Mouse (Mus musculus) ES-E14 (cell line): Measurements from ENCODE around the gene Fmr1. TPM values are rescaled to one million over a fixed set of nuclear protein-coding genes. Genes with fewer than 3 reads are reported as not detected.

Experiments used
- DNase-seq: peaks from one replicate; pipeline ENCODE4 v3.0.0-alpha.2; 2013; ENCODE audit warnings: low read depth, low spot score
- H3K27ac ChIP-seq: 2 replicates; pipeline ENCODE4 v1.5.1; 2012; ENCODE audit warnings: low read depth, mild to moderate bottlenecking, low read length, moderate library complexity, mixed read lengths; ENCODE audit not compliant: poor library complexity, insufficient read depth, severe bottlenecking
- H3K36me3 ChIP-seq: 2 replicates; pipeline ENCODE4 v1.6.1; 2012; ENCODE audit warnings: mild to moderate bottlenecking, low read length, moderate library complexity, mixed read lengths; ENCODE audit not compliant: control insufficient read depth, poor library complexity, insufficient read depth, severe bottlenecking
- H3K4me1 ChIP-seq, 2 experiments: fragments of 150-350 bp in 1 of 2; sonication (generic) in 1 of 2; 2 replicates each; pipeline ENCODE4 v1.6.1; 2012; ENCODE audit warnings: low read length in 2 of 2, mild to moderate bottlenecking in 1 of 2, mixed read lengths in 1 of 2; ENCODE audit not compliant: control insufficient read depth in 2 of 2, insufficient read depth in 2 of 2, poor library complexity in 1 of 2
- H3K4me3 ChIP-seq, 2 experiments: fragments of 150-350 bp in 1 of 2; sonication (generic) in 1 of 2; 2 replicates each; pipeline ENCODE4 v1.5.1; 2012; ENCODE audit warnings: low read length in 2 of 2, low read depth in 1 of 2, mild to moderate bottlenecking in 1 of 2, mixed read lengths in 1 of 2; ENCODE audit not compliant: insufficient read depth in 1 of 2, poor library complexity in 1 of 2, severe bottlenecking in 1 of 2
- H3K9ac ChIP-seq: 2 replicates; pipeline ENCODE4 v1.6.1; 2012; ENCODE audit warnings: low read depth, mild to moderate bottlenecking, low read length, mixed read lengths; ENCODE audit not compliant: poor library complexity, insufficient read depth, severe bottlenecking
- H3K9me3 ChIP-seq: fragments of 150-350 bp; sonication (generic); 2 replicates; pipeline ENCODE4 v1.6.1; 2012; ENCODE audit warnings: low read depth, mild to moderate bottlenecking, low read length; ENCODE audit not compliant: control insufficient read depth, insufficient read depth
- CHD2 ChIP-seq: IDR thresholded peaks from 2 replicates; pipeline ENCODE4 v1.6.1; 2014; ENCODE audit warnings: mild to moderate bottlenecking, low read depth, low read length, inconsistent platforms
- HCFC1 ChIP-seq: IDR thresholded peaks from 2 replicates; pipeline ENCODE4 v1.6.1; 2012; ENCODE audit warnings: low read length, inconsistent platforms, borderline replicate concordance; ENCODE audit not compliant: insufficient read depth
- MAFK ChIP-seq: IDR thresholded peaks from 2 replicates; pipeline ENCODE4 v1.6.1; 2014; ENCODE audit warnings: mild to moderate bottlenecking, low read depth, low read length, inconsistent platforms; ENCODE audit not compliant: insufficient read depth
- ZC3H11A ChIP-seq: IDR thresholded peaks from 2 replicates; pipeline ENCODE4 v1.6.1; 2012; ENCODE audit warnings: low read depth, mild to moderate bottlenecking, inconsistent platforms, low read length, borderline replicate concordance
- ZNF384 ChIP-seq: IDR thresholded peaks from 2 replicates; pipeline ENCODE4 v1.6.1; 2012; ENCODE audit warnings: low read depth, low read length, inconsistent platforms
- in situ Hi-C, 2 experiments: fragments of 600-800 bp; cut with MboI; formaldehyde crosslinking; loops; one replicate each; pipeline ENCODE4 v1.15.1; 2025; ENCODE audit warnings: low sequenced_read_pairs in 2 of 2, inconsistent platforms in 1 of 2; ENCODE audit not compliant: unreplicated experiment in 2 of 2
- total RNA-seq: library from RNA; depleted of rRNA; stranded (reverse); fragments of 300-350 nt; gene quantifications from 2 replicates; pipeline ENCODE4 v1.2.3, GENCODE M21; 2012; rRNA removed

The Fmr1 gene
- 31.5 and 38.5 TPM in 2 replicates for total RNA-seq

- H3K9me3 ChIP-seq: no peaks in the 10 kb centered on the region
- in situ Hi-C loops: no loop called here
- H3K27ac ChIP-seq: peak within 1 kb of the TSS; percentile 81
- H3K4me1 ChIP-seq: peaks cover 0 to 2% of the 10 kb centered on the region in 2 experiments; a peak in 1 of 4 replicates
- no peaks in the 10 kb centered on the region for H3K36me3 ChIP-seq
- H3K9ac ChIP-seq: peak within 1 kb of the TSS; percentile 85
- peak within 1 kb of the TSS; percentile 79 to 90 for H3K4me3 ChIP-seq
- DNase-seq: peak; percentile 79
- TF ChIP-seq ZNF384: no peak
- TF ChIP-seq HCFC1: 0 out of 2 replicates have a peak, but pooled peaks have one; percentile 59
Observed at GRCm38 (mm10) chrX:68678333-68678740, at the start of gene Fmr1. TSS of gene Fmr1 (plus strand) at chrX:68678541.

GRCm38 (mm10) chrX:68641603-68642002, 36.7 kb upstream of the Fmr1 start:
- H3K27ac ChIP-seq: no peak overlapping the region

GRCm38 (mm10) chrX:68645154-68645919, 33.0 kb upstream of the Fmr1 start:
- Histone ChIP-seq H3K9ac (no peak overlapping the region), H3K4me1 (no peaks in the 10 kb centered on the region), H3K36me3 (no peaks in the 10 kb centered on the region), H3K9me3 (no peaks in the 10 kb centered on the region), H3K27ac (no peak overlapping the region), H3K4me3 (no peak overlapping the region)
- in situ Hi-C loops: no loop called here
- no peak for TF ChIP-seq ZC3H11A
- TF ChIP-seq HCFC1: no peak
- no peak for TF ChIP-seq ZNF384
- TF ChIP-seq MAFK: no peak
- TF ChIP-seq CHD2: no peak
- DNase-seq: no peak

More at GRCm38 (mm10) chrX:68641603-68642002, 36.7 kb upstream of the Fmr1 start:
- TF ChIP-seq HCFC1: no peak
- no peak for TF ChIP-seq ZNF384
- no peak for TF ChIP-seq ZC3H11A
- TF ChIP-seq MAFK: no peak
- no peak for TF ChIP-seq CHD2
- no peaks in the 10 kb centered on the region for H3K9me3 ChIP-seq
- H3K4me3 ChIP-seq: no peak overlapping the region
- no peak overlapping the region for H3K9ac ChIP-seq
- no peaks in the 10 kb centered on the region for H3K4me1 ChIP-seq
- H3K36me3 ChIP-seq: no peaks in the 10 kb centered on the region
- in situ Hi-C loops: no loop called here
- DNase-seq: no peak

- Histone ChIP-seq H3K4me3 (peak overlapping the region; percentile 72 to 90; a peak in 2 of 4 replicates), H3K9ac (no peak overlapping the region), H3K36me3 (no peaks in the 10 kb centered on the region), H3K27ac (no peak overlapping the region), H3K4me1 (peaks cover 0 to 2% of the 10 kb centered on the region in 2 experiments; a peak in 1 of 4 replicates), H3K9me3 (no peaks in the 10 kb centered on the region)
- in situ Hi-C loops: no loop called here
- no peak for DNase-seq
- TF ChIP-seq MAFK (no peak), ZNF384 (no peak), CHD2 (no peak), ZC3H11A (no peak), HCFC1 (no peak)
Observed at GRCm38 (mm10) chrX:68677508-68677907, 833 bp upstream of the Fmr1 start.
